Mouse (Mus musculus): ENCODE measurements around the gene Sox6.

Sox6 gene

DNA sequence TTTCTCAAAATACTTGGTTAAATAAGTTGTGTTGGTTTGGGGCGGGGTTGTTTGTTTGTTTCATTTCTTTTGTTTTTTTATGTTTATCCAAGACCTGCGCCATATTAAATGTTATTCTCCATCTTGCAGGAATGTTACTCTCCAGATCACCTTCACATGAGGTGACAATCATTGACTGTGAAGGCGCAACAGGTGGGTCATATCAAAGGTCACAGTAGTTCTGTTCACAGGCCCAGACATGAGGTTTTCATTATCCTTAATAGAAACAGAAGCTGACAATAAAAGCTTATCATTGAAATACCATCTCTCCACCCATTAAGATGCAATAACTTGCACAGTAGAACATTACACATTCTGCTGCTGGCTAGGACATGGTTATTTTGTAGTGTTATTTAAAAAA is 54.5 kb downstream of the Sox6 start:
- no peak for DNase-seq

DNA sequence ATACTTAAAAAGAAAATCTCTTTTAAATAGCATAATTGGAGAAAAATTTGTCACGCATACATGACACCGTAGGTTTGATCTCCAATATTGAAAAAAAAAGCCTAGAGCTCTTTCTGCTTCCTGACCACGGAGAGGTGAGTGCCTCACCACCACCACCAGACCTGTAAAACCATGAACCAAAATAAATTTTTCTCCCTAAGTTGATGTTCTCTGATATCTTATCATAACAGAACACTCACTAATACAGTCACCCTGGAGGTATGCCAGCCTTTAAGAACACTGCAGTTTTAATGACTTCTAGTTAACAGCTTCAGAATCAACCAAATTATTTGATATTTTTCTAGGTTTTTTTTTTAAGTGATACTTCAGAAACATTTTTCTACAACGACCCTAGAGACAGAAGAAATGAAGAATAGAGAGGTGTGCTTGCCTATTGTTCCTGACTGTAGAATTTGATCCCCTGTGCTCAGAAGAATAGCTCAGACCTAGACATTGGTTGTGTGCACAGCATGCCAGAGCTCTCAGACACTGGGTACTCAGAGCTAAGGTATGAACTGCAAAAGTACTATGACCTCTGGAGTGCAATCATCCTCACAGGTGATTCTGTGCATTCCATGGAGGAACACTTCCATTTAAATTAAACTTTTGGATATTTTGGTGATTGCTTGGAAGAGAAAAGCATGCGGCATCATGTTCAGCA is 58.6 kb downstream of the Sox6 start:
- no peak for DNase-seq

DNA sequence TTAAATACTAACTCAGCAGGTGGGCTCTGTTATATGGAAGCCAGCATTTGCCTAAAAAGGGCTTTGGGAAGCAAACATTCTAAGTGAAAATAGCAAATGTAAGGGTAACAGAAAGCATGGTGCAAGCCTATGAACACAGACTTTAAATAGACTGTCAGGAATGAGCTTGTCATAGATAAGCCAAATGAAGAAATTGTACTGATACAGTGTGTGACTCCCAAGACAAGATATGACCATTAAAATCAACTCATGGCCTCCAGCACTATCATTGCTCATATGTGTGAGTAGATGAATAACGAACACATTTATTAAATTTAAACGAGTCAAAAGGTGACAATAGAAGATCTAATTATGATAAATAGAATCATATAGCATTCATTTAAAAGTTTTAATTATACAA is 64.1 kb downstream of the Sox6 start:
- no peak for DNase-seq

DNA sequence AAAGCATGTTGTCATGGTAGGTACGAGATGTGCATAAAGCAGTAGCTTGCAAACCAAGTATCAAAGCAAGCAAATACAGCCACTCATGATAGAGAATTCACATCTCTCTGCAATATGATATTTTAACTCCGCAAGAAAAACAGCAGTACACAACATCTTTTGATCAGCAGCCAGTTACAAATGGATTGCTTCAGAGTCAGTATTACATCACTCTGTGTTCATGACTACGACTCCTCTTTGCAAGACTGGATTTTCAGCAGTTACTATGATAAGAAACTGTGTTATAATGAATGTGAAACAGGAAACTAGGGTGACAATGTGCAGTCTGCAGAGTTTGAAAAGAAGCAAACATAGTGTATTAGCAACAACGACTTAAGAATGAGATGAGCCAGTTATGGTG is 71.4 kb downstream of the Sox6 start:
- DNase-seq, result no peak

DNA sequence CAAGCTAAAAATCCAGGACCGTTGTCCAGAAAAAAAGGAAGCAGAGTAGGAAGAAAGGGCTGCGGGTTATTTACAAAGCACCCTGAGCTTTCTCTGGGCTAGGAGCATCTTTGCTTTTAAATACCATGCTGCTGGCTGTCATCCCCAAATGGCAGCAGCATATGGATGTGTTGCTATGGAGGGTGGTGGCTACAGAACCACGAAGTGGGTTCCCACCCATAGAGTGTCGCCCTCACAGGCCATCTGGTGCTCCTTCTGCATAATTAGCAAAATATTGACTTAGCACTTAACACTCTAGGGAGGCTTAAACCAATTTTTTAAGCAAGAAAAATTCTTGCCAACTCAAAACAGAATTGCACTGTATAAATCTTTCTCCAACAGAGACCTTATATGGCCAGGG is 72.4 kb downstream of the Sox6 start:
- DNase-seq, result no peak

DNA sequence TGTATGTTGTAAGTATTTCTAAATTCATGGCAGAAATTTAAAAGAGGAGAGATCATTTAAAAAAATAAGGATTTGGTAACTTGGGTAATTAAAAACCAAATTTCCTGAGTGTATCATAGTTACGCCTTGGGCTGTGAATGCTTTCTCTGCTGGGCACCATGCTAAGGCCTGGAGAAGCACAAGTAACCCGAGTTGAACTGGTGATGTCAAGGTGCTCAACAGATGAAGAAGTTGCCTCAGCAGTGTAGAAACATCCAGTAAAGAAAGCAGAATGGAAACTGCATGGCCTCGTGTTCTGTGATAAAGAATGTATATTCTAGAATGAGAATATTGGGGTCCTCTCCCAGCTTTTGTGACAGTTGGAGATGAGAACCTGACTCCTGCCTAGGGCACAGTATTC is 85.5 kb downstream of the Sox6 start:
- no peak for DNase-seq

DNA sequence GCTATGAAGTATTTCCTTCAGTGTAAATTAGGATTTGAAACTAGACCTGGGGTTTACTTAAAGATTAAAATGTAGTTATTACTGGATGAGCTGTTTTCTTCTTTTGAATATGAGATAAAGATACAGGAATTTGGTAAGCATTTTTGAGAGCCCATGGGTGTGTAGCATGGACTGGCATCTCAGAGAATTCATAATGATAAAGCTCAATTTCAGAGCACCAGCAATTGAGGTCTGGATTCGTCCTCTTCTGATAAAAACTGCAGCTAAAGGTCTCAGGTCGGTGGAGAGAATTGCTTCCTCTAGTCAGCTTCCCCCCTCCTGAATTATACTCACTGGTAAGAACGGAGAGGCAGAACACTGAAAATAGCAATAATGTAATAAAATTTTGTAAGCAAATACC is 86.4 kb downstream of the Sox6 start:
- no peak for DNase-seq

DNA sequence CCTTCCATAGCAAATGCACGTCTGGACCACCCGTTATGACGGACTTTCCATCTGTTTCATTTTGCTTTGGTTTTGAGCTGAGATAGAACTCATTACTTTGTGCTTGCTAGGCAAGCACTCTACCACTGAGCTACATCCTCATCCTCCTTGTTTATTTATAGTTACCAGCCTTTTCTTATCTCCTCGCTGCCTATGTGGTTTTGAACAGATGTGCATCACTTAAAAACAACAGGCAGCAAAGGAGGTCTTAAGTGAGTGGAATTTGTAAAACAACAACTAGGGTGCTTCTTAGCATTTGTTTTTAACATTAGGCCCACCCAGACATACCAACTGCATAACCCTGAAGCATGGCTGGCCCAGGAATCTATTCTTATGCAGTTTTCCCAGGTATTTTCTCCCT is 86.9 kb downstream of the Sox6 start:
- no peak for DNase-seq

DNA sequence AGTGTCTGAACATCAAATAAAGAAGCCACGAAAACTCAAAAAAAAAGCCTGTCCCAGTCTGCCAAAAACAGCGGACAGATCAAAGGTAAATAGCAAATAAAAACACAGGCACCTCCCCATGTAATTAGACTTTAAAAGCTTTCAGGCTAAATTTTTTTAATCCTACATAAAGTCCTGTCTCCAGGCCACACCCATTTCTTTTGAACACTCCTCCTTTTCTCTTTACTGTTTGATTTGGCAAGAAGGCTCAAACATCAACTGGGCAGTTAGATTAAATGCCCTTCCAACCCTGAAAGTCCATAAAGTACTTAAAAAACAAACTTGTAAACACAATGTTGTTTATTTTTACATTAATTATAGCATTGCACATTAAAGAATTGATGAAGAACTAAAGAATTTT is 90.7 kb downstream of the Sox6 start:
- no peak for DNase-seq

DNA sequence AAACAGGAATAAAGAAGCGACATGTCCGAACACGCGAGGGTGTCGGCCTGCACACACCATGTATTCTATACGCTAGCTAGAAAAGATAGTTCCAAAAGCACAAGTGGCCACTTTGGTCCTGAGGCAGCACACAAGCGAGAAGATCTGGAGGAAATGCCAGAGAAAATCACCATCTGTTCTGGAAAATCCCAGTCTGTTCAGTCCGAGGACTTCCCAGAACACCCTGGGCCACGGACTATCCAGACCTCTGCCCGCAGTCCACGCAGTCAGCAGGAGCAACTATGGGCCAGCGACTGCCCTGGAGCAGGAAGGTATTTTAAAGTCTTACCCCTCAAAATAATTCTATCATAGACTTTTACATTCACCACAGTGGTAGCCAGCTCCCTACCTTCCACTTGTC is 92.0 kb downstream of the Sox6 start:
- DNase-seq, result no peak

DNA sequence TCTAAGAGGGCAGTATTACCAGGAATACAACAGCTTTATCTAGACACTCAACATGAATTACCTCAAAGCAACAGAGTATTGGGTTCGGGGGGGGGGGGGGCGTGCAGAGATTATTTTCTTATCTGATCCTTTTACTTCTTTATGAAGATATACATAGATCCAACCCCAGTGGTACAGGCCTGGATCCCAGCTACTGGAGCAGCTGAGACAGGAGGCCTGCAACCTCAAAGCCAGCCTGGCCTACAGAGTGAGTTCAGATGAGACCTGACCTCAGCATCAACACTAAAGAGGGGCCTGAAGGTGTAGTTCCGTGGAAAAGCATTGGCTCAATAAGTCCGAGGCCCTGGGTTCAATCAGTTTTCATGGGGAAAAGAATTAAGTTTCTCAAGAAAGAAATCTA is 93.1 kb downstream of the Sox6 start:
- DNase-seq, result no peak

DNA sequence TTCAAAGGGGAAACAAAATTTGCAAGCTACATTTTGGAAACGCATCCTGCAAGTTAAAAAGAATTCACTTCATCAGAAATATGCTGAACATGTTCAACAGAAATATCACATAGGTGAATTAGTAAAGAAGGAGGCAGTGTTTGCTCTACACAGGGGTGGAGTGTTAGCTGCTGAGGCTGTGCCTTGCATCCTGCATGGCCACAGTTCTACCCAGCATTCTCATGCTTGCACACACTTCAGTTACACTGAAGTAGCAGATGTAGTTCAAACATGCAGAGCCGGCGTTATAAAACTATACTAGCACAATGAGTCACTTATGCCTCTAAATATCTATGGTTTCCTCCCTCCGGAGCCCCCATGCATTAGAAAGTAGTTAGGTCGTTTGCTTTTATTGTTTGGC is 94.3 kb downstream of the Sox6 start:
- DNase-seq, result no peak

DNA sequence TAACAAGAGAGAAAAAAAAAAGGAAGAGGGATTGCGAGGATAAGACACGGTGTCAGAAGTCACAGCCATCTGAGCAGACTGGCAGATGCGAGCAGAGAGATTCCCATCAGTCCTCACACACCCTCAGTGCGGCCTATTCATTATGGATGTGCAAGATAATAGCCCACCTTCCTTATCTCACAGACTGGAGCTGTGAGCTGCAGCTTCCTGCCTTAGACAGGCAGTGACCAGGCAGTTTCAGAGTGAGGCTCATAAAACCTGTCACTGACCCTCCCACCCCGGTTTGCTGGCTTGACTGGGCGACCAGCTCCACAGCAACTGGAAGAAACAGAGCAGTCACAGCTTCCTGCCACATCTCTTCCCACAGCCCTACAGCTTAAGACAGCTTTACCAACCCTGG is 96.8 kb downstream of the Sox6 start:
- DNase-seq, result no peak

DNA sequence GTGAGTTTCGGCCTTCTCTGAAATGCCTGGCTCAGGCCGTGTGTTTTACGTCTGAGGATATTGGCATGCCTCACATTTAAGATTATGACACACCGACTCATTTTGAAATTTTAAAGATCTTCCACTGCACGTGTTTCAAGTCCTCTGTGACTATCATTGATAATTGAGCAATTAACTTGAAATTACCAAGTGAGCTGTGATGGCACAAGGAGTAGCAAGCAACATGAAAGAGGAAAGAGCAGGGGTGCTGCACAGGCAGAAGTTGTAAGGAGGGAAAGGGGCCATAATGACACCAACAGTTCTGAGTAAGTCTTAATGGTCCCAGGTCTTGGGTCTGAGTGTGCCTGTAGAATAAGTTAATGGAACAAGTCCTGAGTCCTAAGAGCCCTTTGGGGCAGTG is 99.3 kb downstream of the Sox6 start:
- DNase-seq, result no peak

DNA sequence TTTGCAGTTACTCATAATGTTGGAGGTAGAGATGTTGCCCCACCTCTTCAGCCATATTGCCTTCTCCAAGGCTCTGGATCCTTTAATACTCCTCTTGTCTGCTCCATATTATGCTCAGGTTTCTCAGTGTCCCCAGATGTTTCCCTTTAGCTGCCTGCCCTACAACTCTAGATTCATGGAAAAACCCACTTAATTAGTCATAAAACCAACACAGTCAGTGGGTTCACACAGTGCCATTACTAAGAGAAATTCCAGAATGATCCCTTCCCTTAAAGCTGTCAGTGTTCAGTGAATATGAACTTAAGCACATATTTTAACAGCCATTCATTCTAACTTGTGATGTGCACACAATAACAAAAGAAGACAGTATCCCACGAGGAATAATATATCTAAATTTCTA is 101.7 kb downstream of the Sox6 start:
- DNase-seq, result no peak

DNA sequence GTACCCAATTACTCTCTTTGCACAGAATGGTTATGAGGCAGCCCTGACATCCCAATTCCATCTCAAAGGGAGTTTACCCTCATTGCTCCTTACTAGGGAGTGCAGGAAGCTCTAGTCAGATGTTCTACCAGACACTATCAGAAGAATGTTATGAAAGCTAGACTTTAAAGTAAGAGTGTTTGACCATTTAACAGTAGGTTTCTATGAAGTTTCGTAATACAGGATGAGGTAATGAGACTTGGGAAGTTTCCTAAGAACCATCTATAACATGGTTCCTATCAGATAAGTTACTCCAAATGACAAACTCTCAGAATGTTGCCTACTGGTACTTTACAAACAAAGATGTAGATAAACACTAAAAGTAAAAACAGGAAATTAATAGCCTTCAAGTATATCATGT is 123.3 kb downstream of the Sox6 start:
- DNase-seq, result no peak

DNA sequence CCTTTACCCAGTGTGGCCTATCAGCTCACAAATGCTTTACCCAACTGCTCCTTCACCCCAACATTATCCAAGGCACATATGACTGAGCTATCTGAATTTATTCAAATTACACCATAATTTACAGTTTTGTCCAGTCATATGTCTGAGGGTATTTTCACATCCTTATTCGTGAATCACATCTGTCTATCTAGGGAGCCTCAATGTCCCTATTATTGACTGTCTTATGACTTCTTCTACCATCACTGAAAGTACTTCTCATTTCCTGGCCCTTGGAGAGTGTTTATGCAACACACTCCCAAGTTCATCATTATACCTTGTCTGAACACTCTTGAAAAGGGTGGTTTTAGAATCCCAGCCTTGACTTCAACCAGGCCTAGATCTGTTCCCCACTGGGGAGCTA is 128.3 kb downstream of the Sox6 start:
- DNase-seq, result no peak

DNA sequence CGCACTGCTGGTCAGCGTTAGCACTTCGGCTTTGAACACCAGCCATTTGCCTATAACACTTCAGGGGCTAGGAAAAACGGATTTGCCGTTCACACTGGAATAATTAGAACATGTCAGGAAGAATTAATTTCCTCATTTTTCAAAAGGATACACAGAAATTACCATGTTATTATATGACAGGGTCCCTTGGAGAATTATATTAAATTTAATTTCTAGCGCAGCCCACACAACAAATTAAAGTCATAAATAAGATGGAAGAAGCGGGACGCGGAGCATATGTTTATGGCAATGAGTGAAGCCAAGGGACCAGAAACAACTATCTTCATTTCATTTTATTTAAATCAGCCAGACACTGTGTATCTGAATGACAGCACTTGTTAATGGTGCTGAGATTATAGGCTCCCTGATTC is 133.8 kb downstream of the Sox6 start:
- no peak for DNase-seq

DNA sequence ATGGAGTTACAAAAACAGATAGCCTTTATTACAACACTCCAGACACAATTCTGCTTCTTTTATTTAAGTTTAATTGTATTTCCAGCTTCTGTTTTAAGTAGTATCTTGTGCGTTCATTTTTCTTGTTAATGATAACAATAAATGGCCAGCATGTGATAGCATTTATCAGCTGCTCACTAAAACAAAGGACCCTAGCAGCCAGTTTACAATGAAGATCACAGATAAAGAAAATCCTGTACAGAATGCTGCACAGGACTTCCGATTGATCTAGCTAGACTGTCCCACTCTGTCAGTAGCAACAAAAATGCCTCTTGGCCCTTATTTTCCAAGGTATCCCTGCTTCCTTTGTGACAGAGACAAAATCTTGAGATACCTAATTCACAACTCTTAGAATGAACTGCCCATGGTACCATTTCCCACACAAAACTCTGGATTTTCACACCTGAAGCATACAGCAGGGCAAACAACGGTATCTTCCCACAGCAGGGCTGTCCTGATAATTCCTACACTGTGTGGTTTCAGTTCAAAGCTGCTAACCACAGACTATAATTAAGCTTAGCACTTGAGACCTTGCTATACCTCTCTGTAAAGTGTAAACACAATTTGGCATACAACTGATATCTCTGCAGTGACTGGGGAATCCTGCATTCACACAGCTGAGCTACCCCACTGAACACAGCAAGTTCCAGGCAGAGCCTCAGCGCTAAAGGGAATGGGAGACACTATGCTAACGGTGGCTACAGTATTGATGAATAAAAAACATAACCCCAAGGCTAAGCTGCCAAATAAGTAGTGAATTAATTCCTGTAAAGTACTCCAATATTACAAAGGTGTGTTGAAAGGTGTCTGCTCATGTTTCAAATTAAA is 134.4 kb downstream of the Sox6 start:
- DNase-seq, result no peak

DNA sequence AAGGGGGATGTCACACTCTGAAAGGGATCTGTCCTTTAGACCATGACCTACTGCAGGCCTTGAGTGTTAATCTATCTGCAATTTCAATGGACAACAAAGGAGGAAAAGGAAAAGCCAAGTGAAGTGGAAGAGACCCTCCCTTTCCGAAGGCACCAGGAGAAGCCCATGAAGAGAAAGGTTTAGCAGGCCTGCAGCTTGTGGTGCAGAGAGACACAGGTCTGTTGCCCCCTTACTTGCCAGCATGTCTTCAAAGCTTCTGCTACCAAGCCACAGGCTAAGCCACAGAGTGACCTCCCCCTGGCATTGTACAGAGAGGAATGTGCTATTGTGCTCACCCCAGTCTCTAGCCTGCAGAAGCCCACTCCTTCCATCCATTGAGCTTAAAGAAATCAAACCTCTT is 135.2 kb downstream of the Sox6 start:
- no peak for DNase-seq

DNA sequence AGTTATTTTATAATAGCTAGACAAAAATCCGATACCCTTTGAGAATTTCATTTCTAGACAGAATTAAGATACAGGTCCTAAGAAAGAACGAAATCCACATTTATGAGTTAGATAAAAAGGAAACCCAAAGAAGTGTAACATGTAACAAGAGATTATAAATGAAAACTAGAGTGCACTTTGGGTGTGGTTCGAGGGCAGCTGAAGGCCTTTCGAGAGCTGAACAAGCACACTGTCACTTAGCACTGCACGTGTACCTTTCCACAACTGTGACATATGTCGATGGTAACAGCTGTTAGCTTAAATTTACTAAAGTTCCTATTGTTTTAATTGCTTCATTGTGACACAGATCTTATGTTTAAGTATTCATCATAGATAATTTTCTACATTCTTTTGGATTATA is 142.8 kb downstream of the Sox6 start:
- DNase-seq, result no peak

DNA sequence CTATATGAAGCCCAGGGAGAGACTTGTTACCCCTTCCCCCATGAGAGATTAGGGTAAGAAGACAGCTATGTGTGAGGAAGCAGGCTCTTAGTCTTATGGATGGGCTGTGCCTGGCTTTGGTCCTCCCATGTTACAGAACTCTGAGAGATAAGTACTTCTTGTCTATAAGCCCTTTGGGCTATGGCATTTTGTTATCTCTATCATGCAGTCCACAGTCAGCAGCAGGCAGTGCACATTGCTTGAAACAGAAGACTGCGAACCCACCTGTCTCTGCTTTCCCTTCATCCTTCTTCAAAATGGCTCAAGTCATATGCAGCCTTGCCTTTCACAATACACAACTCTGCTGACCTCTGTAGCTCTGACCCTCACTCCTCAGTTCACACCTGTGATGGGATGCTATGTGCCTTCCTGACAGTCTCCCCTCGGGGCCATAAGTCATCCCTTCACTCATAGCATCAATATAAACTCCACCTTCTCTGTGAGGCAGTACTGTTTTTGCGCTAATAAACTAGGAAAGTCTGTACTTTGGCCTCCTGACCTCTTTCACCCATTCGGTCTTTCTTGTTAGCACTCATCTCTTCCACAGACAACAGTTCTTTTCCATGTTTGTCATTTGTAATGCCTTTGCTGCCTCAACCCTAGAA is 143.4 kb downstream of the Sox6 start:
- DNase-seq, result no peak

DNA sequence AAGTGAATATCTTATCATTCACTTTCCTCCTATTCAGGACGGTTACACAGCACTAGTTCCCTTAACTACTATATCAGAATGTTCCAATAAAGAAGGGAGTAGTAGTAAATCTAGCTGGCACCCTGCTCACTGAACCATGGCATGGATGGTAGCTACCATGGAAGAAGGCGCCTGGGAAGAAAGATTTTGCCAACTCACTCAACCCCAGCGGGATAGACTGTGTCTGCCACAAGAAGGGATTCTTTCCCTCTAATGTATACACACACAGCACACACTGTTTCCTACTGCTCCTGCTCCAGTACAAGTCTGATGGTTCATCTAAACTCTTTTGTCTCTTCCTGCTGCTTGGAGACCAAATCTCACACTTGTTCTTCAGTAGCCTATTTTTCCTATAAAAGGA is 147.1 kb downstream of the Sox6 start:
- DNase-seq, result no peak

DNA sequence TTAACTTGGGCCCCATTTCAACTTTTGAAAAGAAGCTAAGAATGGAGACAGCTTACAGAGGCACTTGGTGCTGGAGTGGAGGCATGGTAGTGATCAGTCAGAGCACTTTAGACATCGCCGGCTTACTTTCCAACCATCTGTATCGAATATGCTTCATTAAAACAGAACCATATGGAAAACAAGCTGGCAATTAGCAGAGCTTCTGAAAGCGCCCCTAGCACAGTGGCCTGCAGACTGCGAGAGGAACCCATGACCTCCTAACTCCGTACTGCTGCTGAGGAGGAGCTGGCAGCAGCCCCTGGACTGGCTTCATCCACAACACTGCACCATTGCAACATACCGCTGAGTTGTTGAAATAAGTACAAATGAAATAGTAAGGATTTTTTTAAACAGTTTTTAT is 148.7 kb downstream of the Sox6 start:
- no peak for DNase-seq

Data from kidney, adult 9 months (tissue).